Mouse (Mus musculus) CH12.LX (cell line): ENCODE measurements around the gene Gm49368. TPM values are rescaled to one million over a fixed set of nuclear protein-coding genes. Genes with fewer than 3 reads are reported as not detected.

Experiments
- DNase-seq: peaks from one replicate; pipeline ENCODE4 v3.0.0-alpha.2; 2013; ENCODE audit errors: extremely low read depth
- H3K27ac ChIP-seq: 2 replicates; pipeline ENCODE4 v1.5.1; 2012; ENCODE audit warnings: low read depth, mild to moderate bottlenecking, control low read depth, moderate library complexity; ENCODE audit not compliant: insufficient read depth
- H3K27me3 ChIP-seq: replicated peaks from 2 replicates; pipeline ENCODE3; 2012; ENCODE audit warnings: inconsistent platforms
- H3K36me3 ChIP-seq, 2 experiments: replicated peaks in 1 of 2; 2 replicates each; pipeline versions ENCODE3 to v1.6.1; 2012; ENCODE audit warnings: inconsistent platforms in 1 of 2, low read length in 1 of 2, mild to moderate bottlenecking in 1 of 2, mixed read lengths in 1 of 2, moderate library complexity in 1 of 2; ENCODE audit not compliant: control insufficient read depth in 1 of 2, insufficient read depth in 1 of 2
- H3K4me1 ChIP-seq, 2 experiments: 2 replicates each; pipeline ENCODE4 v1.6.1; 2012; ENCODE audit warnings: inconsistent platforms in 1 of 2, moderate library complexity in 1 of 2; ENCODE audit not compliant: insufficient read depth in 2 of 2, control insufficient read depth in 1 of 2
- H3K4me2 ChIP-seq: 2 replicates; pipeline ENCODE4 v1.6.1; 2012; ENCODE audit warnings: low read depth, mild to moderate bottlenecking, control low read depth; ENCODE audit not compliant: poor library complexity, insufficient read depth, severe bottlenecking
- H3K4me3 ChIP-seq, 3 experiments: fragments of 150-350 bp in 1 of 3; sonication (generic) in 1 of 3; replicated peaks in 1 of 3; 2 replicates each; pipeline versions ENCODE3 to v1.5.1; 2011 to 2012; ENCODE audit warnings: low read depth in 2 of 3, low read length in 2 of 3, mild to moderate bottlenecking in 2 of 3, moderate library complexity in 2 of 3, control low read depth in 1 of 3, improper control_type of control experiment in 1 of 3, inconsistent platforms in 1 of 3, mixed read lengths in 1 of 3; ENCODE audit not compliant: poor library complexity in 1 of 3
- H3K79me2 ChIP-seq: replicated peaks from 2 replicates; pipeline ENCODE4 v1.6.1; 2012; ENCODE audit warnings: mild to moderate bottlenecking, moderate library complexity; ENCODE audit not compliant: control insufficient read depth, poor library complexity, insufficient read depth, severe bottlenecking; ENCODE audit errors: extremely low read depth
- H3K9ac ChIP-seq: 2 replicates; pipeline ENCODE4 v1.6.1; 2012; ENCODE audit warnings: low read depth, mild to moderate bottlenecking, control low read depth, moderate library complexity; ENCODE audit not compliant: insufficient read depth
- H3K9me3 ChIP-seq: replicated peaks from 2 replicates; pipeline ENCODE3; 2012; ENCODE audit warnings: low read length, inconsistent platforms, mixed read lengths
- BHLHE40 ChIP-seq: IDR thresholded peaks from 2 replicates; pipeline ENCODE4 v1.6.1; 2011; ENCODE audit warnings: mild to moderate bottlenecking, low read depth, low read length, improper control_type of control experiment
- CHD2 ChIP-seq: IDR thresholded peaks from 2 replicates; pipeline ENCODE4 v1.6.1; 2011; ENCODE audit warnings: low read length, improper control_type of control experiment
- CTCF ChIP-seq, 2 experiments: IDR thresholded peaks in 1 of 2; conservative IDR thresholded peaks in 1 of 2; 2 replicates each; pipeline ENCODE4 v1.5.1; 2011 to 2012; ENCODE audit warnings: low read depth in 2 of 2, low read length in 2 of 2, improper control_type of control experiment in 1 of 2, inconsistent platforms in 1 of 2, mild to moderate bottlenecking in 1 of 2, moderate library complexity in 1 of 2
- E2F4 ChIP-seq: IDR thresholded peaks from 2 replicates; pipeline ENCODE4 v1.6.1; 2011; ENCODE audit warnings: low read depth, low read length, improper control_type of control experiment; ENCODE audit not compliant: insufficient replicate concordance
- EP300 ChIP-seq: IDR thresholded peaks from 2 replicates; pipeline ENCODE4 v1.6.1; 2011; ENCODE audit warnings: low read length, improper control_type of control experiment
- GABPA ChIP-seq: IDR thresholded peaks from 2 replicates; pipeline ENCODE4 v1.6.1; 2012; ENCODE audit warnings: low read depth, low read length, improper control_type of control experiment, inconsistent platforms; ENCODE audit not compliant: insufficient replicate concordance
- HCFC1 ChIP-seq: IDR thresholded peaks from 2 replicates; pipeline ENCODE4 v1.6.1; 2012; ENCODE audit warnings: low read depth, mild to moderate bottlenecking, inconsistent platforms, low read length, improper control_type of control experiment
- IRF4 ChIP-seq: IDR thresholded peaks from 2 replicates; pipeline ENCODE4 v1.6.1; 2014; ENCODE audit warnings: low read depth, mild to moderate bottlenecking, inconsistent platforms, low read length, improper control_type of control experiment
- JUN ChIP-seq: IDR thresholded peaks from 2 replicates; pipeline ENCODE4 v1.6.1; 2011; ENCODE audit warnings: low read depth, mild to moderate bottlenecking, low read length, improper control_type of control experiment, moderate library complexity; ENCODE audit not compliant: insufficient read depth
- JUND ChIP-seq: conservative IDR thresholded peaks from 2 replicates; pipeline ENCODE4 v1.6.1; 2011; ENCODE audit warnings: low read depth, low read length, improper control_type of control experiment
- MAX ChIP-seq: IDR thresholded peaks from 2 replicates; pipeline ENCODE4 v1.6.1; 2011; ENCODE audit warnings: low read length, improper control_type of control experiment
- MEF2A ChIP-seq: IDR thresholded peaks from 2 replicates; pipeline ENCODE4 v1.6.1; 2014; ENCODE audit warnings: low read depth, mild to moderate bottlenecking, inconsistent platforms, low read length, improper control_type of control experiment, borderline replicate concordance
- MXI1 ChIP-seq: IDR thresholded peaks from 2 replicates; pipeline ENCODE4 v1.6.1; 2011; ENCODE audit warnings: mild to moderate bottlenecking, low read depth, low read length, improper control_type of control experiment
- NELFE ChIP-seq: IDR thresholded peaks from 2 replicates; pipeline ENCODE4 v1.6.1; 2011; ENCODE audit warnings: low read depth, low read length, improper control_type of control experiment
- NRF1 ChIP-seq: IDR thresholded peaks from 2 replicates; pipeline ENCODE4 v1.6.1; 2014; ENCODE audit warnings: low read depth, mild to moderate bottlenecking, inconsistent platforms, low read length, improper control_type of control experiment, moderate library complexity
- POLR2A ChIP-seq: IDR thresholded peaks from 2 replicates; pipeline ENCODE4 v1.6.1; 2011; ENCODE audit warnings: low read depth, mild to moderate bottlenecking, improper control_type of control experiment, low read length
- POLR2AphosphoS2 ChIP-seq: IDR thresholded peaks from 2 replicates; pipeline ENCODE4 v1.6.1; 2011; ENCODE audit warnings: low read depth, low read length, improper control_type of control experiment
- RCOR1 ChIP-seq: conservative IDR thresholded peaks from 2 replicates; pipeline ENCODE4 v1.6.1; 2012; ENCODE audit warnings: low read depth, mild to moderate bottlenecking, inconsistent platforms, low read length, improper control_type of control experiment
- SIN3A ChIP-seq: IDR thresholded peaks from 2 replicates; pipeline ENCODE4 v1.6.1; 2012; ENCODE audit warnings: low read length, improper control_type of control experiment, inconsistent platforms
- SMC3 ChIP-seq: IDR thresholded peaks from 2 replicates; pipeline ENCODE4 v1.6.1; 2011; ENCODE audit warnings: low read depth, low read length, improper control_type of control experiment
- USF1 ChIP-seq: IDR thresholded peaks from 2 replicates; pipeline ENCODE4 v1.6.1; 2014; ENCODE audit warnings: low read depth, mild to moderate bottlenecking, inconsistent platforms, low read length, improper control_type of control experiment
- USF2 ChIP-seq: conservative IDR thresholded peaks from 2 replicates; pipeline ENCODE4 v1.6.1; 2011; ENCODE audit warnings: low read depth, low read length, improper control_type of control experiment
- ZMIZ1 ChIP-seq: IDR thresholded peaks from 2 replicates; pipeline ENCODE4 v1.6.1; 2012; ENCODE audit warnings: low read depth, mild to moderate bottlenecking, inconsistent platforms, low read length, improper control_type of control experiment
- ZNF384 ChIP-seq: IDR thresholded peaks from 2 replicates; pipeline ENCODE4 v1.6.1; 2012; ENCODE audit warnings: low read depth, low read length, improper control_type of control experiment, inconsistent platforms
- dilution Hi-C: fragments of 300-500 bp; cut with MboI; formaldehyde crosslinking; loops from 2 replicates; pipeline ENCODE4 v1.14.3; 2020; ENCODE audit warnings: low sequenced_read_pairs; ENCODE audit not compliant: extremely low pct_unique_long_range_greater_than_20kb, extremely low pct_ligation_motif_present
- in situ Hi-C: fragments of 300-500 bp; cut with MboI; formaldehyde crosslinking; loops from 3 replicates; pipeline ENCODE4 v1.14.3; 2019; ENCODE audit warnings: low sequenced_read_pairs, low pct_ligation_motif_present, low pct_unique_long_range_greater_than_20kb, mixed read lengths
- polyA plus RNA-seq: library from polyadenylated mRNA; unstranded; fragments of >175 nt; gene quantifications from 2 replicates; pipeline ENCODE4 v1.2.1, GENCODE M21; 2012; ENCODE audit warnings: low read depth; ENCODE audit not compliant: insufficient read length
- total RNA-seq, 2 experiments: library from RNA; depleted of rRNA; stranded (reverse); fragments of 300-350 nt in 1 of 2; fragments of >200 nt in 1 of 2; gene quantifications; 2 replicates each; pipeline ENCODE4 v1.2.3; 2012 to 2014

Gm49368 gene
- total and polyA plus RNA-seq, 3 experiments = not detected

DNA sequence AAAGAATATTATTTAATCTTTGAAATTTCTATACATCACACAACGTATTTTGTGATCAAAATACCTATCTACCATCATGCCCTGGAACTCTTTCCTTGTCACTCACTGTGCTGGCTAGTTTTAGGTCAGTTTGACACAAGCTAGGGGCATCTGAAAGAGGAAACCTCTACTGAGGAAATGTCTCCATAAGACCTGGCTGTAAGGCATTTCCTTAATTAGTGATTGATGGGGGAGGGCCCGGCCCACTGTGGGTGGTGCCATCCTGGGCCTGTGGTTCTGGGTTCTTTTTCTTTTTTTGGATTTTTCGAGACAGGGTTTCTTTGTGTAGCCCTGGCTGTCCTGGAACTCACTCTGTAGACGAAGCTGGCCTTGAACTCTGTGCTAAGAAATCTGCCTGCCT, 3.4 kb upstream of the Gm49368 start:
- H3K27me3 ChIP-seq = peaks cover 3% of the 10 kb centered on the region
- TF ChIP-seq ZNF384 (no peak), USF1 (no peak), CHD2 (no peak), MXI1 (no peak), JUND (no peak), CTCF (conservative IDR thresholded peaks at IDR 0.05 in 1 of 2, IDR thresholded peaks at IDR 0.05 in 1 of 2; ENCODE audit: low read depth in 2 of 2, low read length in 2 of 2) (no peak), MAX (no peak), ZMIZ1 (no peak), SIN3A (no peak), GABPA (no peak), E2F4 (no peak), NELFE (no peak), HCFC1 (no peak), MEF2A (no peak)
- peaks cover 6 to 53% of the 10 kb centered on the region in 2 experiments for H3K4me1 ChIP-seq
- dilution Hi-C loops = no loop called here
- no peak overlapping the region for H3K27ac ChIP-seq
- no peaks in the 10 kb centered on the region for H3K36me3 ChIP-seq
- no peak for DNase-seq
- no peaks in the 10 kb centered on the region for H3K79me2 ChIP-seq
- H3K4me3 ChIP-seq = no peak overlapping the region
- in situ Hi-C loops = no loop called here
- no peak overlapping the region for H3K4me2 ChIP-seq
- no peak overlapping the region for H3K9ac ChIP-seq
- no peaks in the 10 kb centered on the region for H3K9me3 ChIP-seq

DNA sequence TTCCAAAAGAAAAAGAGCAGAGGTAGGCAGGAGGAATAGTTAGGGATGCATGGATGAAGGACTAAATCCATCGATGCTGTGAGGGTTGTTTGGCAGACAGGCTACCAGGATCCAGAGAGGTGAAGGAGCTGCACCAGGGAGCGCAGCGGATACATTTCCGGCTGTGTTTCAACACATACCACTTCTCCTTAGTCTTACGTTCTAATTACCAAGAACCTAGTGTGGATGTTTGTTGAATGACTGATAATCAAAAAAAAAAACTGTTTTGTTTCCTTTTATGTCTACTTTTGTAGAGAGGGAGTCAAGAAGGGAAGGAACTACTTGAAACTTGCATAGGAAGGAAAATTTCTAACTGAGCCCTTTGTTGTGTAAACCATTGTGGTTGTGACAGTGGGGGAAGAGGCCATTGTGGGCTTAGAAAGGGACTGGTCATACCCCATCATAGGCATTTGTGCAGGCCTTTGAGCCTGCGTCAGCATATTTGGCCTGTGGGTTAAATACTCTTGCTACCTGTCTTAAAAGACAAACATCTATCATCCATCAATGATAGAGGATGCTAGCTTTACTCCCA, 813 bp downstream of the Gm49368 start:
- Histone ChIP-seq H3K79me2 (no peaks in the 10 kb centered on the region), H3K27ac (no peak overlapping the region), H3K4me2 (no peak overlapping the region), H3K9ac (no peak overlapping the region), H3K9me3 (peaks cover 1% of the 10 kb centered on the region), H3K36me3 (no peaks in the 10 kb centered on the region), H3K27me3 (peaks cover 5% of the 10 kb centered on the region), H3K4me1 (peaks cover 2 to 38% of the 10 kb centered on the region in 2 experiments; a peak in 3 of 4 replicates), H3K4me3 (no peak overlapping the region)
- no peak for DNase-seq
- dilution Hi-C loops = no loop called here
- TF ChIP-seq MXI1 = no peak
- no peak for TF ChIP-seq ZNF384
- TF ChIP-seq USF2 = no peak
- no peak for TF ChIP-seq SIN3A
- TF ChIP-seq MEF2A = no peak
- no peak for TF ChIP-seq RCOR1
- TF ChIP-seq JUN = no peak
- no peak for TF ChIP-seq IRF4
- TF ChIP-seq E2F4 = no peak
- no peak for TF ChIP-seq NRF1
- no peak for TF ChIP-seq POLR2A
- no peak for TF ChIP-seq MAX
- TF ChIP-seq GABPA = no peak
- TF ChIP-seq BHLHE40 = no peak
- TF ChIP-seq CTCF (conservative IDR thresholded peaks at IDR 0.05 in 1 of 2, IDR thresholded peaks at IDR 0.05 in 1 of 2; ENCODE audit: low read depth in 2 of 2, low read length in 2 of 2) = no peak
- TF ChIP-seq POLR2AphosphoS2 = no peak
- no peak for TF ChIP-seq EP300
- no peak for TF ChIP-seq SMC3
- no peak for TF ChIP-seq JUND
- in situ Hi-C loops = no loop called here
